Mouse (Mus musculus) hematopoietic stem cell, adult 5-6 weeks (primary cell): ENCODE data around the gene Efna4. TPM values are rescaled to one million over a fixed set of nuclear protein-coding genes. Genes with fewer than 3 reads are reported as not detected.

ENCODE experiments used
- ATAC-seq, 2 experiments: fragments of 125-278 bp in 1 of 2; replicated peaks in 1 of 2; 2 replicates each; pipeline ENCODE4 v1.8.0; 2016 to 2017; ENCODE audit warnings: inconsistent platforms in 2 of 2, mild to moderate bottlenecking in 2 of 2, moderate number of reproducible peaks in 2 of 2, low read depth in 1 of 2, moderate TSS enrichment in 1 of 2; ENCODE audit not compliant: low FRiP score in 2 of 2, poor library complexity in 2 of 2, severe bottlenecking in 2 of 2, insufficient read depth in 1 of 2, low TSS enrichment in 1 of 2
- total RNA-seq: library from RNA; stranded (forward); fragments of 172-1452, 232-1000 nt; gene quantifications from 2 replicates; pipeline ENCODE4 v1.2.3, GENCODE M21; 2017

The Efna4 gene
- total RNA-seq, 1 experiment from 2014 or later: 0.99 TPM

- ATAC-seq: peak; percentile 68 to 78
Observed at GRCm38 (mm10) chr3:89340465-89340864, 2.6 kb upstream of the Efna4 start.

DNA sequence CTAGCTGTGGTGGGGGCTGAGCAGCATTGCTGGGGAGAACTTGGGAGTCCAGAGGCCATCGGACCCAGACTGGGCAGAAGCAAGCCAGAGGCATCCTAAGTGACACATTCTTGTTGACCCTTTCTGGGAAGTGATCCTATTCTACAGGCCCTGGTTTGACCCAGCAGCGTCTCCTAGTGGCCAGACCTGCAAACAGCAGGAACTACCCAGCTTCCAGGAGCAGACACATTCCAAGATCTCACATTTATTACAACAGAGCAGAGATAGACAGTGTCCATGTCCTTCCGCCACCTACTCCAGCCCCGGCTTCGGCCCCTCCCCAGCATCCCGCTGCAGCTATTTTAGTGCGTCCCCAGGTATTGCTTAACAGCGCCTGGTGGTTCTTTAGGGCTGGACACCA lies 1.6 kb upstream of the Efna4 start:
- ATAC-seq: peak; percentile 8 to 37; a peak in 1 of 4 replicates

DNA sequence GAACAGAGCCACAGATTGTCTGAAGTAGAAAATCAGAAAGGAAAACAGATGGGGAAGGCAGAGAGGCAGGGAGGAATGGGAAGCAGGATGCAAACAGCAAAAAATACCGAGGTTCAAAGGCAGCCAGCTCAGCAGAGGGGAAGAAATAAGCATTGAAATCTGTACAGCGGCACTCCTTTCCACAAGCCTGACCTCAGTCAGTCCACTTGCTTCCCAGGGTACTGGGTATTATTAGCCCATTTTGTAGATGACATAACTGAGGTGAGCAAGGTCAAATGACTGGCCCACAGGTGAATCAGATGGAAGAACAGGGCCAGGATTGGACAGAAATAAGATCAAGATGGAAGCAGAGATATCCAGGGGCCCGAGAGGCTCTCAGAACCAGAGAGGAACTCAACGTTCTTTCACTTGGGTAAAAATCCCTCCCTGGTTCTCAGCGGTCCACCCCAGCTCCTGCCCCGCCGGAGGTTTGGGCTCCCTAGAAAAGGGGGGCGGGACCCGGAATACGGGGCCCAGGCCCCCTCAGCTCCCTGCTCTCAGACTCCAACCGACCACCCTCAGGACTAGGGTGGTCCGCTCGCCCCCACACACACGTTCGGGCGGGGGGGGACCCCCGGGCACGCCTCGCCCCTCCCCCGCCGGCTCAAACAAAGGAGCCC lies 637 bp downstream of the Efna4 start:
- no peak for ATAC-seq

DNA sequence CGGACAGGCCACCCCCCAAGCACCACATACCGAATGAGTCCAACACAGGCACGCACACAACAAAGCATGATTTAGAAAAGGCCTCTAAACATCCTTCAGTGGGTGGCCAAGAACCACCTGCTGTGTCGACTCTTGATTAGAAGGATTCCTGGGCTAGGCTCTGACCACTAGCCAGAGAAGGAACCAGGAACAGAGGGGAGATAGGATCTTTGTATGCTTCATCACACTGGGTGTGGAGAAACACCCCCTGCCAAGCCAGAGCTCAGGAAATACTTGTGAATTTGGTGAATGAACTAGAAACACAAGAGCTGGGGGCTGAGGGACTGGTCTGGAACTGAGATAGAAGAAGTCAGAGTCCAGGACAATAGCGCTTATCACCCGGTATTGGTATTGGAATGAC lies 1.3 kb downstream of the Efna4 start:
- ATAC-seq: no peak

GRCm38 (mm10) chr3:89333053-89333452 lies 4.8 kb downstream of the Efna4 start:
- ATAC-seq: no peak

DNA sequence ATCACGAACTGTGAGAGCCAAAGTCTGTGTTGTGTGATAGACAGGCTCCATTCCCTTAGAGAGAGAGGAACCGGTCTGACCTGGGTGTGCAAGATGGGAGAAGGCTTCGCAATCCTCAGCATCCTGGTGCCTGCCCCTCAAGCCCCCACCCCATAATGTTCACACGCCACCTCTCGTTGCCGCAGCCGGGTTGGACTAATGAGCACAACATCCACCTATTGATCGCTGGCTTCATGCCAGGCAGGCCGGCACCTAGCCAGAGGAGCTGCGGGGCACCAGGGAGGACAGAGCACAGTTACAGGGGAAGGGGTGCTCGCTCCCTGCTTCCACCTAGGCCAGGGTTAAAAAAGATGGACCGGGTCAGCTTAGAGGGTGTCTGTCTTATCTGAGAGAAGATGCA lies 5.4 kb downstream of the Efna4 start:
- no peak for ATAC-seq

GRCm38 (mm10) chr3:89332013-89332412 lies 5.8 kb downstream of the Efna4 start:
- no peak for ATAC-seq

DNA sequence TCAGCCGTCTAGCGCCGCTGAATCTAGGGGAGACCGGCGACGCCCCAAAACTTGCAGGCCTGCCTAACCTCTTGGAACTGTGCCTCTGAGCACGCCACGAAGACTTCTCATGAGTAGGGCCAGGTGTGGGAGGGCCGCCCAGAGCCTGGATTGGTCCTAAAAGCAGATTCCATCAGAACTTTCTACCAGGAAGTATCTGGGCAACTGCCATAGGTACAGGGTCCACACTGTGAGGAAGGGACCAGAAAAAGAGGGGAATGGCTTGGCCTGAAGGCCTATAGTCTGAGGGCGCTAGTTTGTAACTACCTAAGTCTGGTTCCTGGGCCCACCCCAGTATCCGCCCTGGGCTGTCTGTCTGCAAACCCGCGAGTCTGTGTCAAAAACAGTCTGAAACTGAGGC lies 6.3 kb downstream of the Efna4 start:
- ATAC-seq: no peak

GRCm38 (mm10) chr3:89330948-89331347 lies 6.9 kb downstream of the Efna4 start:
- no peak for ATAC-seq

DNA sequence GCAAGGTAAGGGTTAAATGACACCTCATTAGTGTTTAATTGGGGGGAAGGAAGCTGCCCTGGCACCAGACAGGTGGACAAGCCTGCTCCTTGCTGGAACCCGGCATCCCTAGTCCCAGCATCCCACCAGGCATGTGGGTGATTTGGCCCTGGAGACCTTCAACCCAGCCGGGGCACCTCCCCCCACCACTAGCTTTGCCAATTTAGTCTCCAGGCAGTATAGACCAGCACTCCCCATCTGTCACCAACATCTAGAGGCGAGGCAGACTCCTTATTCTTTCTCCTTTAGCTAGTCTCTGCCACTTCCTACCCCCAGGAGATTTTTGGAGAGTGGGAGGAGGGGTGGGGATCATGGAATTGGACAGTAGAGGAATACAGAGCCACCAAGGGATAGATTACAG lies 7.5 kb downstream of the Efna4 start:
- no peak for ATAC-seq

- no peak for ATAC-seq
Observed at GRCm38 (mm10) chr3:89328623-89329022, 9.2 kb downstream of the Efna4 start.

GRCm38 (mm10) chr3:89327371-89327870 lies 10.4 kb downstream of the Efna4 start:
- no peak for ATAC-seq

GRCm38 (mm10) chr3:89325882-89326281 lies 11.9 kb downstream of the Efna4 start:
- ATAC-seq: no peak

DNA sequence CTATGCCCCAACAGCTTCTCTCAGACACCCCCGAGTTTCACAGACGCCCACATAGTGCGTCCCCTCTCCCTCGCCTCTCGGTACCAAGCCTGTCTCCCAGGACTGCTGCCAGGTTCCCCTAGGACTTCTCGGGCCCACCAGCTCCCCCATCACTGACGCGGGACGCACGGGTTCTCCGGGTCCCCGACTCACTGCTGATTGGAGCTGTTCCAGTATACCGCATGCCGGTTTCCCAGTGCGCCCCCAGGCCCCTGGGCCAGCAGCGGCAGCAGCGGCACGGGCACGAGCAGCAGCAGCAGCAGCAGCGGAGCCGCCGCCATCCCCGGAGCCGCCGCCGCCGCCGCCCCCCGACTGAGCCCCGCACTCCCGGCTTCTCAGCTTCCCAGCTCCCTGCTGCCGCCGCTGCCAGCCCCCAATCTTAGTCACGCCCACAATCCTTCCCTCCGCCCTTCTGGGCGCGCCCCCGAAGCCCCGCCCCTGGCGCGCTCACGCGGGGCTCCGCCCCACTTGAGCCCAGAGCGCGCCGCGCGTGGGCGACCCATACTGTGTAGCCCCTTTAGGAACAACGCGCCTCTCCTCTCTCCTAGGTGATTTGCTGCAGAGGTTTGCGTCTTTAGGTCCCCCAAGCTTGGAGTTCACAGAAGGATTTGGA lies 15.2 kb downstream of the Efna4 start, which contains the start of gene Efna3:
TSS of gene Efna3 (minus strand) at position 452 of the 652 bp plus-strand sequence.
- ATAC-seq: no peak

DNA sequence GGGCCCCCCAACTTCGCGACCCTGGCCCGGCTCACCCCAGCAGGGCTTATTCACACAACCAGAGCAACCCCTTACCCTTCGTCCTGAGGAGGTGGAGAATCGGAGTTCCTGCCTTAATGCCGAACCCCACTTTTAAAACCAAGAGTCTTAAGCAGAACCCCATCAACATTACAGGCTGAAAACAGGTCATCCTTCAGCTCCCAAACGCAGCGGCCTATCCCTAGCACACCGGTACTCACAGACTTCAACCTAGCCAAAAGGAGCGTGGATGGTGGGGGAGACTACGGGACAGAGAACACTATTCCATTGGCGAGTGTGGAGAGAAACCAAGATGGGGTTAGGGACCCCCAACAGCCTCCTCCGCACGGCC lies 15.7 kb downstream of the Efna4 start:
- ATAC-seq: no peak

- peak in 1 of 2 experiments; percentile 14; a peak in 1 of 4 replicates for ATAC-seq
Observed at GRCm38 (mm10) chr3:89321183-89322130, 16.4 kb downstream of the Efna4 start.

DNA sequence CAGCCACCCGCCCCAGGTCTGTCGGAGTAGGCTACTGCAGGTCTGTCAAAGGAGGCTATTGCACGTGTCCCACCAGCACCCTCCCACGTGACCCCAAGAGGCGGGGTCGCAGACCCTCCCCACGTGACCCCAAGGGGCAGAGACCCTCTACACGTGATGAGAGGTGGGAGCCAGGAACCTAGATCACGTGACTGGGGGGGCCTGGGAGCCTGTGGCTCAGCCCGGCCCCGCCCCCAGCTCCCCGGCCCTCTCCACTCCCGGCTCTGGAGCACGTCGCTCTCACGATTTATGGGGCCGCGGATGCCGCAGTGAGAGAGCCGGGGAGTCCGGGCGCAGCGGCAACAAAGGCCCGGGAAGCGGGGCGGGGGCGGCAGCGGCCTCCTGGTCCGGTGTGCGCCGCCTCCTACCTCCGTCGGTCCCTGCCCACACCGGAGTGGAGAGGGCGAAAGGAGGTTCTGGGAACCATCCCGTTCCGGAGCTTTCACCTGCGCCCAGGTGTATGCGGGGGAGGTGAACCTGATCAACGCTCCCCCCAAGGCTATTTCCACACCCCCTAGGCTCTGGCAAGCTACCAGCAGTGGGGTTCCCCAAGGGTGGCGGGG lies 17.1 kb downstream of the Efna4 start:
- ATAC-seq: no peak
